Mouse (Mus musculus): ENCODE measurements at regions not wholly inside any gene's neighbourhood (a gene's known extent, or its start where the extent isn't known, plus 50 kb on each side); places are given as distances from the start of the nearest gene placed in this dataset.

GRCm38 (mm10) chr13:97847561-97847960 is 87.1 kb upstream of the Gm10260 start:
- no peak for DNase-seq (ENCODE audit: low spot score)

- no peak for DNase-seq (ENCODE audit: low spot score)
These were observed 84.7 kb upstream of the Gm10260 start for GRCm38 (mm10) chr13:97845148-97845547.

- no peak for DNase-seq (ENCODE audit: low spot score)
These were observed 82.4 kb upstream of the Gm10260 start for GRCm38 (mm10) chr13:97842801-97843200.

GRCm38 (mm10) chr13:97841503-97841902 is 81.1 kb upstream of the Gm10260 start:
- no peak for DNase-seq (ENCODE audit: low spot score)

GRCm38 (mm10) chr13:97839617-97840308 is 79.3 kb upstream of the Gm10260 start:
- DNase-seq (ENCODE audit: low spot score): no peak

- no peak for DNase-seq (ENCODE audit: low spot score)
These were observed 77.1 kb upstream of the Gm10260 start for GRCm38 (mm10) chr13:97837443-97838000.

GRCm38 (mm10) chr13:97832448-97832847 is 72.0 kb upstream of the Gm10260 start:
- no peak for DNase-seq (ENCODE audit: low spot score)

- no peak for DNase-seq (ENCODE audit: low spot score)
These were observed 71.4 kb upstream of the Gm10260 start for GRCm38 (mm10) chr13:97831839-97832238.

- DNase-seq (ENCODE audit: low spot score): no peak
These were observed 69.1 kb upstream of the Gm10260 start for GRCm38 (mm10) chr13:97829558-97829957.

- DNase-seq (ENCODE audit: low spot score): no peak
These were observed 65.6 kb upstream of the Gm10260 start for GRCm38 (mm10) chr13:97825801-97826576.

GRCm38 (mm10) chr13:97825361-97825760 is 64.9 kb upstream of the Gm10260 start:
- DNase-seq (ENCODE audit: low spot score): no peak

GRCm38 (mm10) chr13:97824071-97824716 is 63.8 kb upstream of the Gm10260 start:
- DNase-seq (ENCODE audit: low spot score): peak; percentile 65

- no peak for DNase-seq (ENCODE audit: low spot score)
These were observed 61.2 kb upstream of the Gm10260 start for GRCm38 (mm10) chr13:97821630-97822029.

- no peak for DNase-seq (ENCODE audit: low spot score)
These were observed 60.6 kb upstream of the Gm10260 start for GRCm38 (mm10) chr13:97821011-97821410.

- DNase-seq (ENCODE audit: low spot score): no peak
These were observed 60.0 kb upstream of the Gm10260 start for GRCm38 (mm10) chr13:97820401-97820800.

GRCm38 (mm10) chr13:97819036-97819435 is 58.6 kb upstream of the Gm10260 start:
- no peak for DNase-seq (ENCODE audit: low spot score)

GRCm38 (mm10) chr13:97816923-97817322 is 56.5 kb upstream of the Gm10260 start:
- no peak for DNase-seq (ENCODE audit: low spot score)
